Mouse (Mus musculus): ENCODE results near the gene Zfp592. TPM values are rescaled to one million over a fixed set of nuclear protein-coding genes. Genes with fewer than 3 reads are reported as not detected.

Gene Zfp592
- total RNA-seq, 4 experiments from 2014 or later: 19.5 to 23.1 (median 21.0) TPM

GRCm38 (mm10) chr7:80993834-80994662, 567 bp downstream of the Zfp592 start:
- peak; percentile 13 to 16 for DNase-seq (ENCODE audit: low spot score in 2 of 2)

GRCm38 (mm10) chr7:80994663-80995005, 1.2 kb downstream of the Zfp592 start:
- DNase-seq (ENCODE audit: low spot score in 2 of 2): no peak

- no peak for DNase-seq (ENCODE audit: low spot score in 2 of 2)
These were observed 2.0 kb downstream of the Zfp592 start for GRCm38 (mm10) chr7:80995266-80996146.

- DNase-seq (ENCODE audit: low spot score in 2 of 2): no peak
These were observed 4.3 kb downstream of the Zfp592 start for GRCm38 (mm10) chr7:80997776-80998175.

- DNase-seq (ENCODE audit: low spot score in 2 of 2): no peak
These were observed 6.1 kb downstream of the Zfp592 start for GRCm38 (mm10) chr7:80999536-80999935.

GRCm38 (mm10) chr7:81001844-81002243, 8.4 kb downstream of the Zfp592 start:
- DNase-seq (ENCODE audit: low spot score in 2 of 2): no peak

- no peak for DNase-seq (ENCODE audit: low spot score in 2 of 2)
These were observed 11.1 kb downstream of the Zfp592 start for GRCm38 (mm10) chr7:81004556-81005079.

GRCm38 (mm10) chr7:81005969-81006368, 12.5 kb downstream of the Zfp592 start:
- no peak for DNase-seq (ENCODE audit: low spot score in 2 of 2)

GRCm38 (mm10) chr7:81008285-81008684, 14.8 kb downstream of the Zfp592 start:
- no peak for DNase-seq (ENCODE audit: low spot score in 2 of 2)

- DNase-seq (ENCODE audit: low spot score in 2 of 2): no peak
These were observed 18.1 kb downstream of the Zfp592 start for GRCm38 (mm10) chr7:81011576-81011975.

- DNase-seq (ENCODE audit: low spot score in 2 of 2): no peak
These were observed 26.8 kb downstream of the Zfp592 start for GRCm38 (mm10) chr7:81020307-81020706.

- no peak for DNase-seq (ENCODE audit: low spot score in 2 of 2)
These were observed 29.2 kb downstream of the Zfp592 start for GRCm38 (mm10) chr7:81022731-81023130.

GRCm38 (mm10) chr7:81024118-81024517, 30.6 kb downstream of the Zfp592 start:
- DNase-seq (ENCODE audit: low spot score in 2 of 2): no peak

- DNase-seq (ENCODE audit: low spot score in 2 of 2): no peak
These were observed 31.2 kb downstream of the Zfp592 start for GRCm38 (mm10) chr7:81024651-81025050.

GRCm38 (mm10) chr7:81025751-81026150, 32.3 kb downstream of the Zfp592 start:
- DNase-seq (ENCODE audit: low spot score in 2 of 2): no peak

GRCm38 (mm10) chr7:81039711-81040110, 46.2 kb downstream of the Zfp592 start:
- no peak for DNase-seq (ENCODE audit: low spot score in 2 of 2)

GRCm38 (mm10) chr7:81043023-81043620, 49.6 kb downstream of the Zfp592 start:
- peak in 1 of 2 experiments; percentile 15 for DNase-seq (ENCODE audit: low spot score in 2 of 2)

- no peak for DNase-seq (ENCODE audit: low spot score in 2 of 2)
These were observed 54.4 kb downstream of the Zfp592 start for GRCm38 (mm10) chr7:81047847-81048246.

GRCm38 (mm10) chr7:81048513-81048912, 55.0 kb downstream of the Zfp592 start:
- DNase-seq (ENCODE audit: low spot score in 2 of 2): no peak

GRCm38 (mm10) chr7:81049966-81050365, 56.5 kb downstream of the Zfp592 start:
- DNase-seq (ENCODE audit: low spot score in 2 of 2): no peak

- DNase-seq (ENCODE audit: low spot score in 2 of 2): no peak
These were observed 62.4 kb downstream of the Zfp592 start for GRCm38 (mm10) chr7:81055709-81056370.
